Mouse (Mus musculus) A20 (cell line): ENCODE results near the gene Rps18.
A peak's percentile ranks its signal among the peaks of the same experiment; 100 is the strongest.

Experiments
- DNase-seq: peaks from one replicate; pipeline ENCODE4 v3.0.0-alpha.2; 2011; ENCODE audit warnings: low read depth, low spot score

Rps18 gene

GRCm38 (mm10) chr17:33921361-33921760 is 34.4 kb downstream of the Rps18 start:
- no peak for DNase-seq

GRCm38 (mm10) chr17:33920282-33921097 is 35.3 kb downstream of the Rps18 start:
- peak; percentile 93 for DNase-seq

DNA sequence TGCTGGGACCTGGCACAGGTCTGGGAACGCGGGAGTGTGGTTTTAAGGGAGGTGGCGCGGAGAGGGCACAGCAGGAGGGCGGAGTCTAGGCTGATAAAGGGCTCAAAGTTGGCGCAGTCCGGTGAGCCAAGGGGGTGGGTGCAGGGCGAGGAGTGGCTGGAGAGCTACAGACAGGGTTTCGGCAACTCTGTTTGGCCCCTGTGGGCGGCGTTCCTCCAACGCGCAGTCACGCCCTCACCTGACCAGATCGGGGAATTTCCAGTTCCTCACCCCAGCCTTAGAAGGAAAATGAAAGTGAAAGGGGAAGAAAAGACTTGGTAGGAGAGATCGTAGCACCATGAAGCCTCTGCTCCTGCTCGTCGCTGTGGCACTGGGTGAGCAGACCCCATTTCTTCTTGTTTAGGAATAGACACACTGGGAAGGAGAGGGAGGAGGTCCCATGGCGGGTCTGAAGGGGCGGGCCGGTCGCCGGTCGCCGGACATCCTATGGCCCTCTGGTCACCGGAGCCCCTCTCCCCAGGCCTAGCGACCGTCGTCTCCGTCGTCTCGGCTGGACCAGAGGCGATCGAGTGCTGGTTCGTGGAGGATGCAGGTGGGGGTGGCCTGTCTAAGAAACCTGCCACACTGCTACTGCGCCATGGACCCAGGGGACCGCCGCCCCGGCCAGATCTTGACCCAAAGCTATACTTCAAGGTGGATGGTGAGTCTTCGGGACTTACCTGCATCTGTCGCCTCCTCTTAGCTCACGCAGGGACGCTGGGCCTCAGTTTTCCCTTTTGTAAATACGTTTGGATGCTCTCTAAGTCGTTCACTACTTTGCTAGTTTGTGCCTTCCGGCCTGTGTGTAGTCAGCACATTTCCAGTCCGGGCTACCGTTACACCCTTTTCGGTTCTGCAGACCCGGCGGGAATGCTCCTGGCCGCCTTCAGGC is 36.2 kb downstream of the Rps18 start:
- DNase-seq = peak; percentile 97

GRCm38 (mm10) chr17:33918293-33919203 is 37.3 kb downstream of the Rps18 start:
- no peak for DNase-seq

DNA sequence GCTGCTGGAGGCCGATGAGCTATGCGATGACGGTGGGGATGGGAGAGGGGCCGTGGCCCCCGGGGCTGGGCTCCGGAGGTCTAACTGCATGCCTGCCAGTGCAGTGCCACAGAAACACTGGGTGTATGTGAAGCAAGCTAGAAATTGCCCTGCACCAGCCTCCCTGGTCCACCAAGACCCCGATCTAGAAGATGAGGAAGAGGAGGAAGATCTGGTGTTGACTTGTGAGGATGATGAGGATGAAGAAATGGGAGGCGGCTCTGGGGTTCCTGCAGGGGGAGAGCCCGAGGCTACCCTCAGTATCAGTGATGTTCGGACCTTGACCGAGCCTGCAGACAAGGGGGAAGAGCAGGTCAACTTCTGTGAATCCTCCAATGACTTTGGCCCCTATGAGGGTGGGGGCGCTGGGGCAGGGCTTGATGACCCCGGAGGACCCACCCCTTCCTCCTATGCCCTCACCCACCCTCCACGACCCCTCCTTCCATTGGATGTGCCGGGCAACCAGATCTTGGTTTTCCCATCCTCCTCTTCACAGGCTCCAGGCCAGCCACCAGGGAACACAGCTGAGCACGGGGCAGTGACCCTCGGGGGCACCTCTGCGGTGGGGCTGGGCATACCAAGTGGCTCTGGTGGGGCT is 38.0 kb downstream of the Rps18 start:
- no peak for DNase-seq

DNA sequence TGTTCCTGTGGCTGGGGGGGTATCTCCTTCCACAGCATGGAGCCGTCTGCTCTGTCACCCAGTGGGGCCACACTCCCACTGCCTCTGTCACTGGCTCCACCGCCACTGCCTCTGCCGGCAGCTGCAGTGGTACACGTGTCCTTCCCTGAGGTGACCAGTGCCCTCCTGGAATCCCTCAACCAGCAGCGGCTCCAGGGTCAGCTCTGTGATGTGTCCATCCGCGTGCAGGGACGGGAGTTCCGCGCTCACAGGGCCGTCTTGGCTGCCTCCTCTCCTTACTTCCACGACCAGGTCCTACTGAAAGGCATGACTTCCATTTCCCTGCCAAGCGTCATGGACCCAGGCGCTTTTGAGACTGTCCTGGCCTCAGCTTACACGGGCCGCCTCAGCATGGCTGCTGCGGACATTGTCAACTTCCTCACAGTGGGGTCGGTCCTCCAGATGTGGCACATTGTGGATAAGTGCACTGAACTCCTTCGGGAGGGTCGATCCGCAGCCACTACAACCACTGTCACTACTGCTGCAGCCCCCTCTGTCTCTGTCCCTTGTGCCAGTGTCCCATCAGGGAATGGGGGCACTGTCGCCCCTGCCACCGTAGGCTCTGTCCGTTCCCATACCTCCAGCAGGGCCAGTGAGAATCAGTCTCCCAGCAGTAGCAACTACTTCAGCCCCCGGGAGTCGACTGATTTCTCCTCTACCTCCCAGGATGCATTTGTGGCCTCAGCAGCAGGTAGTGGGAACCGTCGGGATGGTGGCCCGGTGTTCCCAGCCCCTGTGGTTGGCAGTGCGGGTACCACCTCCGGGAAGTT is 38.8 kb downstream of the Rps18 start:
- DNase-seq = no peak

- no peak for DNase-seq
Measured at GRCm38 (mm10) chr17:33916294-33916693, 39.5 kb downstream of the Rps18 start.

DNA sequence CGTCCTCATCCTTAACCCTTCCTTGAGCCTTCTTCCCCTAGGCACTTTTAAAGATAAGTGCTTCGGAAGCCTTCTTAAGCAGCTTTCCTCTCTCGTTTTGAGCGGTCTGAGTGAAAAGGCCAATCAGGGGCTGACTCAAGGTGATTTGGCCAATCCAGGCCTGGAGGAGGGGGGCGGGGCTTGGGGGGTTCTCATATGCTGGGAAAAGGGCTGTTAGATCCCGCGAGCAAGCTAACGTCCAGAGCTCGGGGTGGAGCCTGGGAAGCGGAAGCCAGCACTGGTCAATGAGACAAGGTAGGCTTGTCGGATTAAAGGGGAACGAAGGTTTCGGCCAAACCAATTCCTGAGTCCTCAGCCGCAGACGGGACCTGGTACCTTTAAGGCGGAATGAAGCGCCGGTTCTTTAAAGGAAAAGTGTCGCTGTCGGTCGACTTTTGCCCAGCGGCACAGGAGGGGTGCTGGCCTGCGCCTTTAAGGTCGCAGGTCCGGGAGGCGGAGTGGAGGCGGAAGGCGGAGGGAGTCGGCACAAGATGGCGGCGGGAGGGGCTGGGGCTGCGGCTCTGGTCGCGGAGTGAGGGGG is 40.0 kb downstream of the Rps18 start, which contains the start of the genes Tapbp and Zbtb22:
TSS of gene Tapbp (plus strand) at position 229 of the 580 bp plus-strand sequence.
TSS of gene Zbtb22 (plus strand) at position 234 of the 580 bp plus-strand sequence.
- peak; percentile 98 for DNase-seq

GRCm38 (mm10) chr17:33914969-33915391 is 40.8 kb downstream of the Rps18 start:
- no peak for DNase-seq

- DNase-seq = no peak
Measured at GRCm38 (mm10) chr17:33913905-33914304, 41.9 kb downstream of the Rps18 start.

- DNase-seq = no peak
Measured at GRCm38 (mm10) chr17:33913264-33913663, 42.5 kb downstream of the Rps18 start.

- DNase-seq = no peak
Measured at GRCm38 (mm10) chr17:33911813-33912414, 43.9 kb downstream of the Rps18 start.

GRCm38 (mm10) chr17:33911052-33911812 is 44.6 kb downstream of the Rps18 start:
- DNase-seq = no peak

DNA sequence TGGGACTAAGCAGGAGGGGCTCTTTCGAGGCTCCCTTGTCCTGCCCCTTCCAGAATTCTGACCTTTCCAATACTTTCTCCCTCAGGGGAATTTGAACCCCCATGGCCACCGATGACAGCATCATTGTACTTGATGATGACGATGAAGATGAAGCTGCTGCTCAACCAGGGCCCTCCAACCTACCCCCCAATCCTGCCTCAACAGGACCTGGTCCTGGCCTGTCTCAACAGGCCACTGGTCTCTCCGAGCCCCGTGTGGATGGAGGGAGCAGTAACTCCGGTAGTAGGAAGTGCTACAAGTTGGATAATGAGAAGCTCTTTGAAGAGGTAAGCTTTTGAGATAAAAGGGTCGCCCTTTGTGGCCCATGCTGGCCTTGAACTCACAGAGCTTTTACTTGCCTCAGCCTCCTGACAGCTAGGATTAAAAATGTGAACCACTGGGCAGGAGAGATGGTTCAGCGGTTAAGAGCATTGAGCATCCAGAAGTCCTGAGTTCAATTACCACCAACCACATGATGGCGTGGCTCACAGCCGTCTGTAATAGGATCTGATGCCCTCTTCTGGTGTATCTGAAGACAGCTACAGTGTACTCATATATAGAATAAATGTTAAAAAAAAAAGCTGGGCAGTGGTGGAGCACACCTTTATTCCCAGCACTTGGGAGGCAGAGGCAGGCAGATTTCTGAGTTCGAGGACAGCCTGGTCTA is 45.3 kb downstream of the Rps18 start:
- DNase-seq = peak; percentile 74

GRCm38 (mm10) chr17:33909869-33910250 is 45.9 kb downstream of the Rps18 start:
- no peak for DNase-seq

- DNase-seq = peak; percentile 100
Measured at GRCm38 (mm10) chr17:33909077-33909868, 46.5 kb downstream of the Rps18 start, which contains the start of gene Daxx. Gene Daxx (plus strand): TSS chr17:33909414.
